Mouse (Mus musculus): Measurements from ENCODE around the gene Stard3. TPM values are rescaled to one million over a fixed set of nuclear protein-coding genes. Genes with fewer than 3 reads are reported as not detected.
A peak's percentile ranks its signal among the peaks of the same experiment; 100 is the strongest.

The Stard3 gene
- total and polyA plus RNA-seq, 3 experiments: 53.0 to 62.5 TPM; not detected in 1

DNA sequence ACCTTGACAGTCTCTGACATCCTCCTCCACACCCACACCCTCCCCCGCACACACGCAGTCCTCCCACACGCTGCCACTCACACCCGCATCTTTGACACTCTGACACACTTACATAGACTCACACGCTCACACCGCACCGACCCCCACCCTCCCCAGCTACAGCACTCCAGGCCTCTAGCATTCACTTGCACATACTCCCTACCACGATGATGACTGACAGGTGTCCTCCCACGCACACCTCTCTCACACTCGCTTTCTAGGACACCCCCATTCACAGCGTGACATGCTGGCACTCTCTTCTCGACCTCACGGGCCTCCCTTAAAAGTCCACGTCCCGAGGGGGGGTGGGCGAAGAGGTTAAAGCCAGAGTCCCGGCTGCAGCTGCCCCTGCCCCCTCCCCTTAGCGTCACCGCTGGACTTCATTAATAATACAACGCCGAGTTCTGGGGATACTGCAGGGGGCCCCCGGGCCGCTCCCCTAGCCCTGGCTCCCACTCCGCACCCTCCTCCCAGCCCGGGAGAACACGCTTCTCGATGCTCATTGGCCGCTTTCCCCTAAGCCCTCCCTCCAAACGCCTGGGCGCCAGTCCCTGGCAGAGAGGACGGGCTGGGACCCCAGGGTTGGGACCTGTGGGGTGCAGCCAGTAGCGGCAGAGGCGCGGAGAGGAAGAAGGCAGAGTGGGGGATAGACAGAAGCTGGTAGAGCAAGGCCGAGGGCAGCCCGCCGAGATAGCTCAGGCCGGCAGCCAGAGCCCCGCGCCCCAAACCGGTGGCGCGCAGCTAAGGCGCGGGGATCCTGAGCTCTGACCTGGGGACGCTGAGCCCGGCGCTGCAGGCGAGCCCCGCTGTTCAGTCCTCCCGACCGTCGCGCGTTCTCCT is 9.8 kb upstream of the Stard3 start, which contains the start of gene Ppp1r1b:
TSS of gene Ppp1r1b (plus strand) at position 322 of the 879 bp plus-strand sequence.
- Histone ChIP-seq H3K27me3 (ENCODE audit: control insufficient read depth in 1 of 2, insufficient read depth in 2 of 2, low read length in 2 of 2) (no peaks in the 10 kb centered on the region), H3K79me2 (ENCODE audit: control insufficient read depth, insufficient read depth, low read length, poor library complexity) (peaks cover 5% of the 10 kb centered on the region), H3K9ac (ENCODE audit: control insufficient read depth, low read depth, low read length, poor library complexity, severe bottlenecking) (peak within 1 kb of the TSS; percentile 94), H3K4me3 (ENCODE audit: control insufficient read depth in 1 of 2, insufficient read depth in 1 of 2, low read depth in 2 of 2, low read length in 2 of 2) (peak within 1 kb of the TSS; percentile 85 to 97), H3K36me3 (ENCODE audit: control insufficient read depth in 1 of 2, insufficient read depth in 2 of 2, low read length in 2 of 2) (peaks cover 0 to 8% of the 10 kb centered on the region in 2 experiments; a peak in 2 of 4 replicates), H3K4me1 (ENCODE audit: control insufficient read depth in 1 of 2, insufficient read depth in 2 of 2, low read length in 2 of 2) (peaks cover 4 to 23% of the 10 kb centered on the region in 2 experiments; a peak in 3 of 4 replicates), H3K9me3 (replicated peaks; ENCODE audit: insufficient read depth, low read length) (no peaks in the 10 kb centered on the region), H3K27ac (ENCODE audit: control insufficient read depth, low read depth, low read length) (peak within 1 kb of the TSS; percentile 61)
- TF ChIP-seq SMC3 (IDR thresholded peaks at IDR 0.05; ENCODE audit: low read depth, low read length): no peak
- TF ChIP-seq ZKSCAN1 (IDR thresholded peaks at IDR 0.05; ENCODE audit: low read depth, low read length): no peak
- peak; percentile 79 for TF ChIP-seq SIN3A (IDR thresholded peaks at IDR 0.05; ENCODE audit: low read length)
- TF ChIP-seq ZNF384 (IDR thresholded peaks at IDR 0.05; ENCODE audit: low read depth, low read length): no peak
- TF ChIP-seq POLR2AphosphoS2 (IDR thresholded peaks at IDR 0.05; ENCODE audit: low read length): peak; percentile 85; the same call in 1 of the 2 replicates
- TF ChIP-seq MAZ (IDR thresholded peaks at IDR 0.05; ENCODE audit: low read depth, low read length): peak; percentile 90
- peak; percentile 38; the same call in 1 of the 2 replicates for TF ChIP-seq BHLHE40 (IDR thresholded peaks at IDR 0.05; ENCODE audit: borderline replicate concordance, low read depth, low read length)
- peak; percentile 10 to 42; a peak in 1 of 4 replicates for TF ChIP-seq EP300 (IDR thresholded peaks at IDR 0.05; ENCODE audit: low read depth in 1 of 2, low read length in 2 of 2)
- peak; percentile 77 for TF ChIP-seq TBP (IDR thresholded peaks at IDR 0.05; ENCODE audit: low read depth, low read length)
- peak; percentile 91 for TF ChIP-seq NELFE (IDR thresholded peaks at IDR 0.05; ENCODE audit: low read depth, low read length)
- TF ChIP-seq MAX (IDR thresholded peaks at IDR 0.05; ENCODE audit: low read length): peak; percentile 72
- peak; percentile 88; the same call in 1 of the 2 replicates for TF ChIP-seq UBTF (IDR thresholded peaks at IDR 0.05; ENCODE audit: borderline replicate concordance, insufficient read depth, low read depth, low read length)
- peak; percentile 40; the same call in 1 of the 2 replicates for TF ChIP-seq ETS1 (IDR thresholded peaks at IDR 0.05; ENCODE audit: low read depth, low read length)
- peak; percentile 78 for TF ChIP-seq MXI1 (IDR thresholded peaks at IDR 0.05; ENCODE audit: low read depth, low read length)
- no peak for TF ChIP-seq ELF1 (IDR thresholded peaks at IDR 0.05; ENCODE audit: low read depth, low read length)
- TF ChIP-seq E2F4 (IDR thresholded peaks at IDR 0.05; ENCODE audit: borderline replicate concordance, low read depth, low read length): peak; percentile 22; the same call in 1 of the 2 replicates
- peak; percentile 71; the same call in 1 of the 2 replicates for TF ChIP-seq HCFC1 (IDR thresholded peaks at IDR 0.05; ENCODE audit: low read depth, low read length)
- peak; percentile 95 to 96 for TF ChIP-seq POLR2A (IDR thresholded peaks at IDR 0.05; ENCODE audit: control insufficient read depth in 1 of 2, insufficient read depth in 1 of 2, low read depth in 1 of 2, low read length in 2 of 2, poor library complexity in 1 of 2)
- TF ChIP-seq TCF12 (IDR thresholded peaks at IDR 0.05; ENCODE audit: low read depth, low read length): peak; percentile 64; the same call in 1 of the 2 replicates
- TF ChIP-seq ZMIZ1 (IDR thresholded peaks at IDR 0.05; ENCODE audit: low read depth, low read length): peak; percentile 96
- peak; percentile 97 for DNase-seq (ENCODE audit: low read depth, low spot score)
